Mouse (Mus musculus): ENCODE measurements around the gene Lrrc71. TPM values are rescaled to one million over a fixed set of nuclear protein-coding genes. Genes with fewer than 3 reads are reported as not detected.

The Lrrc71 gene
- polyA plus RNA-seq, 1 experiment, result 0.03 TPM

DNA sequence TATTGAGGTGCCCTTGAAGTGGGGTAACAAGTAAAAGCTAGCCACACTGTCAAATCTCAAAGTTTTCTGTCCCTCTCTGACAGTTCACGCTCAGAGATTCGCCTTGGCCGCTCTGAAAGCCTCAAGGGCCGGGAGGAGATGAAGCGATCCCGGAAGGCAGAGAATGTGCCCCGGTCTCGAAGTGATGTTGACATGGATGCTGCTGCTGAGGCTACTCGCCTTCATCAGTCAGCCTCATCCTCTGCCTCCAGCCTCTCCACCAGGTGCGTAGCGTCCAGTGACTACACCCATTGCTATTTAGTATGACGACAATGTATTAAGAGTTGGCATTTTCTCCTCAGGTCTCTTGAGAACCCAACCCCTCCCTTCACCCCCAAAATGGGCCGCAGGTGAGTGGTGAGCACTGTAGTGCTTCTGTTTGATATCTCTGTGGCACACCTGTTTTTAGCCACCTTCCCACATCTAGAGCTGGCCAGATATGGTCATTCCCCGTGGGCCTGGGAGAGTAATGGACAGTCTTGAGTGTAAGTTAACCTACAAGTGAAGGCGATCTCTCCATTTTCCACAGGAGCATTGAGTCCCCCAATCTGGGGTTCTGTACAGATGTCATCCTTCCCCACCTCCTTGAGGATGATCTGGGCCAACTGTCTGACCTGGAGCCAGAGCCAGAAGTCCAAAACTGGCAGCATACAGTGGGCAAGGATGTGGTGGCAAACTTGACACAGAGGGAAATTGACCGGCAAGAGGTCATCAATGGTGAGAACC lies 22.8 kb downstream of the Lrrc71 start:
- TF ChIP-seq CTCF (IDR thresholded peaks at IDR 0.05; ENCODE audit: extremely low read depth, insufficient read length, insufficient replicate concordance, low read depth, low read length) (no peak), POLR2A (IDR thresholded peaks at IDR 0.05; ENCODE audit: low read depth, low read length) (no peak)
- no peak overlapping the region for H3K4me3 ChIP-seq (ENCODE audit: low read depth, low read length)
- H3K36me3 ChIP-seq (ENCODE audit: control insufficient read depth, insufficient read depth, low read length), result peaks cover 81% of the 10 kb centered on the region
- no peaks in the 10 kb centered on the region for H3K27me3 ChIP-seq (ENCODE audit: control insufficient read depth, insufficient read depth, low read length)
- WGBS, result 97% methylated on average over 16 of the region's 16 CpGs
- no peak overlapping the region for H3K27ac ChIP-seq (ENCODE audit: insufficient read depth, low read depth, low read length)
- H3K4me1 ChIP-seq (ENCODE audit: control insufficient read depth, insufficient read depth, insufficient read length, low read length), result no peaks in the 10 kb centered on the region

DNA sequence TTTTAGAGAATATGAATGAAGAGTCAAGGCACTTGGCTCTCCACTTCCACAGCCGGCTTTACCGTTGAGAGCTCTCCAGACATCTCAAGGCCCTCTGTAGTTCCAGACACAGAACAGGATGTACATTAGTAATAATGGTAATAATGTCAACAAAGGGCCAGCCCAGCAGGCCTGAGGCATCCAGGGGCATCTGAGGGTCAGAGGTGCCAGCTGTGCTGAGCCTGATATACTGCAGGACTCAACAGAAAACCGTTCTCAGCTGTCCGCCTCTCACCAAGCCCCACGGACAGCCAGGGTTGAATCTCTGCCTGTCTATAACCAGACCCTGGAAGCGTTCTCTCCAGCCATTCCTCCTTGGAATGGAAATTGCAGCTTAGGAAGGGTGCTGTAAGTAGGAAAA lies 23.9 kb downstream of the Lrrc71 start:
- Histone ChIP-seq H3K27me3 (ENCODE audit: control insufficient read depth, insufficient read depth, low read length) (no peaks in the 10 kb centered on the region), H3K36me3 (ENCODE audit: control insufficient read depth, insufficient read depth, low read length) (peaks cover 75% of the 10 kb centered on the region), H3K27ac (ENCODE audit: insufficient read depth, low read depth, low read length) (no peak overlapping the region), H3K4me1 (ENCODE audit: control insufficient read depth, insufficient read depth, insufficient read length, low read length) (no peaks in the 10 kb centered on the region), H3K4me3 (ENCODE audit: low read depth, low read length) (no peak overlapping the region)
- TF ChIP-seq CTCF (IDR thresholded peaks at IDR 0.05; ENCODE audit: extremely low read depth, insufficient read length, insufficient replicate concordance, low read depth, low read length) (no peak), POLR2A (IDR thresholded peaks at IDR 0.05; ENCODE audit: low read depth, low read length) (no peak)
- WGBS, result 80% methylated on average over 6 of the region's 6 CpGs

DNA sequence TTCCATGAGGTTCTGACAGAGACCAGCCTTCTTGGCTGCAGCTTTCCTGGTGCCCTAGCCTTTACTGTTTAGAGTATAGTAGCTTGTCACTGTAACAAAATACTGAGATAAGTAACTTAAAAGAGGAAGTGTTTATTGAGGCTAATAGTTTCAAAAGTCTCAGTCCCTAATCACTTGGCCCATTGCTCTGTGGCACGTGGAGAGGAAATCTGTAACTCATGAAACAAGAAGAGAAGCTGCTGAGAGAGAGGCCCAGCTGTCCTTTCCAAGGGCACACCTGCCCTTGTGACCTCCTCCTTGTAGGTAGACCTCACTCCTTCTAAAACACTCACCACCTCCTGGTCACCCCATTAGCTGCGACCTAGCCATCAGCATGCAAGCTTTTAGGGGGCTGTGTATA lies 29.9 kb downstream of the Lrrc71 start:
- Histone ChIP-seq H3K4me3 (ENCODE audit: low read depth, low read length) (no peak overlapping the region), H3K27ac (ENCODE audit: insufficient read depth, low read depth, low read length) (no peak overlapping the region), H3K4me1 (ENCODE audit: control insufficient read depth, insufficient read depth, insufficient read length, low read length) (no peaks in the 10 kb centered on the region), H3K27me3 (ENCODE audit: control insufficient read depth, insufficient read depth, low read length) (no peaks in the 10 kb centered on the region), H3K36me3 (ENCODE audit: control insufficient read depth, insufficient read depth, low read length) (peaks cover 66% of the 10 kb centered on the region)
- 55% methylated on average over 2 of the region's 2 CpGs for WGBS
- TF ChIP-seq POLR2A (IDR thresholded peaks at IDR 0.05; ENCODE audit: low read depth, low read length) (no peak), CTCF (IDR thresholded peaks at IDR 0.05; ENCODE audit: extremely low read depth, insufficient read length, insufficient replicate concordance, low read depth, low read length) (no peak)

Other genes with a start within 250 kb of the Lrrc71 start
- gene Etv3, start 223.2 kb downstream of the Lrrc71 start, polyA plus RNA-seq (2012; rRNA removed), result 10.6 and 19.9 TPM in 2 replicates
- gene Arhgef11, start 131.1 kb downstream of the Lrrc71 start, polyA plus RNA-seq (2012; rRNA removed), result 12.7 and 32.4 TPM in 2 replicates
- gene Ntrk1, start 46.5 kb upstream of the Lrrc71 start, polyA plus RNA-seq (2012; rRNA removed), result 0.08 and 0.18 TPM in 2 replicates
- 1.3 and 2.6 TPM in 2 replicates for gene Insrr, start 48.3 kb upstream of the Lrrc71 start, polyA plus RNA-seq (2012; rRNA removed)
- 13.0 and 20.1 TPM in 2 replicates for gene Pear1, start 75.7 kb upstream of the Lrrc71 start, polyA plus RNA-seq (2012; rRNA removed)
- gene Sh2d2a, start 98.1 kb upstream of the Lrrc71 start, polyA plus RNA-seq (2012; rRNA removed), result 3.0 and 5.9 TPM in 2 replicates
- gene Prcc, start 137.0 kb upstream of the Lrrc71 start, polyA plus RNA-seq (2012; rRNA removed), result 13.4 and 27.1 TPM in 2 replicates
- gene Hdgf, start 157.7 kb upstream of the Lrrc71 start, polyA plus RNA-seq (2012; rRNA removed), result 20.0 and 44.5 TPM in 2 replicates
- gene Mrpl24, start 170.9 kb upstream of the Lrrc71 start, polyA plus RNA-seq (2012; rRNA removed), result 12.5 and 25.5 TPM in 2 replicates
- gene Isg20l2, start 181.7 kb upstream of the Lrrc71 start, polyA plus RNA-seq (2012; rRNA removed), result 3.9 and 7.0 TPM in 2 replicates
- 12.5 and 17.3 TPM in 2 replicates for gene Rrnad1, start 182.1 kb upstream of the Lrrc71 start, polyA plus RNA-seq (2012; rRNA removed)
- gene Crabp2, start 200.0 kb upstream of the Lrrc71 start, polyA plus RNA-seq (2012; rRNA removed), result 0.10 TPM in 1 of 2 replicates, not detected in the other
- gene Nes, start 222.5 kb upstream of the Lrrc71 start, polyA plus RNA-seq (2012; rRNA removed), result 2.6 and 5.0 TPM in 2 replicates